Mouse (Mus musculus): Measurements from ENCODE around the gene Mfap1a.
"Not testable (repeated sequence)": the region's sequence is repeated elsewhere in the genome, so short reads cannot be mapped to it uniquely, and the experiment has no call there.

GRCm38 (mm10) chr2:121518711-121519110 is 12.2 kb upstream of the Mfap1a start:
- not testable (repeated sequence) for TF ChIP-seq CTCF (conservative IDR thresholded peaks at IDR 0.05; ENCODE audit: insufficient read depth, insufficient read length, low read depth, low read length); POLR2A (IDR thresholded peaks at IDR 0.05; ENCODE audit: low read depth, low read length)
